Mouse (Mus musculus) gastrocnemius, postnatal 25 days (tissue): Measurements from ENCODE around the gene Foxd2. TPM values are rescaled to one million over a fixed set of nuclear protein-coding genes. Genes with fewer than 3 reads are reported as not detected.

Source experiments
- DNase-seq: peaks from one replicate; pipeline ENCODE4 v3.0.0; 2022
- long read RNA-seq, 2 experiments: library from polyadenylated mRNA; stranded (forward); transcript quantifications; one replicate each; pipeline ENCODE4 v2.0.0; 2021
- total RNA-seq, 2 experiments: library from RNA; stranded (reverse); gene quantifications; 1 replicate in 1 of 2; 2 replicates in 1 of 2; pipeline ENCODE4 v1.2.3; 2021

Foxd2 gene
- under 1 TPM; 0.19 to 0.33 TPM for total RNA-seq
- long read RNA-seq, experiment 1: 0 reads
- long read RNA-seq, experiment 2: 0 reads

- peak; percentile 86 for DNase-seq
These were observed at the start of gene Foxd2 for GRCm38 (mm10) chr4:114908829-114909601. Gene Foxd2 (minus strand): TSS chr4:114908873.

GRCm38 (mm10) chr4:114958231-114958630 lies 49.6 kb upstream of the Foxd2 start:
- DNase-seq: no peak

GRCm38 (mm10) chr4:114957403-114957802 lies 48.7 kb upstream of the Foxd2 start:
- DNase-seq: no peak

GRCm38 (mm10) chr4:114953172-114953571 lies 44.5 kb upstream of the Foxd2 start:
- no peak for DNase-seq

GRCm38 (mm10) chr4:114947852-114948481 lies 39.3 kb upstream of the Foxd2 start:
- DNase-seq: no peak

GRCm38 (mm10) chr4:114947395-114947794 lies 38.7 kb upstream of the Foxd2 start:
- DNase-seq: peak; percentile 23

- no peak for DNase-seq
These were observed 37.7 kb upstream of the Foxd2 start for GRCm38 (mm10) chr4:114946416-114946815.

- peak; percentile 12 for DNase-seq
These were observed 36.3 kb upstream of the Foxd2 start for GRCm38 (mm10) chr4:114945021-114945420.

GRCm38 (mm10) chr4:114942583-114942982 lies 33.9 kb upstream of the Foxd2 start:
- no peak for DNase-seq

GRCm38 (mm10) chr4:114942112-114942511 lies 33.4 kb upstream of the Foxd2 start:
- DNase-seq: no peak

- DNase-seq: no peak
These were observed 32.6 kb upstream of the Foxd2 start for GRCm38 (mm10) chr4:114941311-114941710.

- no peak for DNase-seq
These were observed 29.6 kb upstream of the Foxd2 start for GRCm38 (mm10) chr4:114938248-114938647.

GRCm38 (mm10) chr4:114937459-114938047 lies 28.9 kb upstream of the Foxd2 start:
- peak; percentile 47 for DNase-seq

GRCm38 (mm10) chr4:114934188-114934587 lies 25.5 kb upstream of the Foxd2 start:
- no peak for DNase-seq

- no peak for DNase-seq
These were observed 24.1 kb upstream of the Foxd2 start for GRCm38 (mm10) chr4:114932747-114933146.

- DNase-seq: no peak
These were observed 20.5 kb upstream of the Foxd2 start for GRCm38 (mm10) chr4:114929155-114929554.

- DNase-seq: no peak
These were observed 17.2 kb upstream of the Foxd2 start, which contains the start of gene Foxe3 for GRCm38 (mm10) chr4:114925917-114926312. Gene Foxe3 (minus strand): TSS chr4:114926013.

- peak; percentile 24 for DNase-seq
These were observed 16.6 kb upstream of the Foxd2 start for GRCm38 (mm10) chr4:114924971-114925916.

- DNase-seq: no peak
These were observed 8.4 kb upstream of the Foxd2 start for GRCm38 (mm10) chr4:114917091-114917490.

- DNase-seq: no peak
These were observed 7.4 kb upstream of the Foxd2 start for GRCm38 (mm10) chr4:114916056-114916455.

- DNase-seq: peak; percentile 16
These were observed 4.9 kb upstream of the Foxd2 start for GRCm38 (mm10) chr4:114913594-114913962.
